Mouse (Mus musculus) adrenal gland (tissue): ENCODE data around the gene Ncoa3.

Experiments used
- intact Hi-C: fragments of 180-260 bp; cut with DNase I; formaldehyde crosslinking; loops from one replicate; pipeline ENCODE4 v1.15.1; 2025

The Ncoa3 gene

DNA sequence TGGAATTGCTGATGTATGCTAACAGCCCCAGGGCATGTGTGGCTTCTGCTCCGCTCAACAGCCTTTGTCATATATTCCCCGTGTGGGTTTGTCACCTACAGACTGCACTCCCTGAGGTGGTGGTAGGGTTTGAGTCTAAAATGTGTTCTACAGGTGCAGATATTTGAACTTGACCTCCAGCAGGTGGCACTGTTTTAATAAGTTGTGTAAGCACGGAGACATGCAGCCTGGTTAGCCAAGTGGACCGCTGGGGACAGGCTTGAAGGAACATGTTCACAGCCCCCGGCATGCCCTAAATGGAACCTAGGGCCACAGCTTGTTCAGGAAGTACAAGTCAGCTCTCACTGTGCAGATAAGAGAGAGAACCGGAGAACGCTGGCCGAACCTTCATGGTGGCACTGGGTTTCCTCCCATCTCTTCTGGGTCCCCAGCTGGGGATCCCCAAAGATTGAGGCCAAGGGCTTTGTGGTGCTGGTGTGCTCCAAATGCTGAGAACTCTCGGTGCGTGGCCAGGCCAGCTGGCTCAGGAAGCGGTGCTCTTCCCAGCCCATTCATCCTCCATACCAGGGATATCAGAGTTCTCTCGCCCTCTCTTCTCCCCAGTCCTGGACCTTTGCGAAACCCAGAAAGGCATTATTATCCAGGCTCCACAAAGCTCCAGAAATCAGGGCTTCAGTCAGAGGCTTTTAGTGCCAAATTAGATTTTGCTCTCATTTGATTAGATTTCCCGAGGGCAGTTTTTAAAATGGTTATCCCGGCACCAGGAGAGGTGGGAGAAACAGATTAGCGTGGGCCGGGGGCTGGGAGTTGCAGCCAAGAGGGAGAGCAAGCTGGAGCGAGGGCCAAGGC, 105.2 kb downstream of the Ncoa3 start:
- intact Hi-C loops = no loop called here

DNA sequence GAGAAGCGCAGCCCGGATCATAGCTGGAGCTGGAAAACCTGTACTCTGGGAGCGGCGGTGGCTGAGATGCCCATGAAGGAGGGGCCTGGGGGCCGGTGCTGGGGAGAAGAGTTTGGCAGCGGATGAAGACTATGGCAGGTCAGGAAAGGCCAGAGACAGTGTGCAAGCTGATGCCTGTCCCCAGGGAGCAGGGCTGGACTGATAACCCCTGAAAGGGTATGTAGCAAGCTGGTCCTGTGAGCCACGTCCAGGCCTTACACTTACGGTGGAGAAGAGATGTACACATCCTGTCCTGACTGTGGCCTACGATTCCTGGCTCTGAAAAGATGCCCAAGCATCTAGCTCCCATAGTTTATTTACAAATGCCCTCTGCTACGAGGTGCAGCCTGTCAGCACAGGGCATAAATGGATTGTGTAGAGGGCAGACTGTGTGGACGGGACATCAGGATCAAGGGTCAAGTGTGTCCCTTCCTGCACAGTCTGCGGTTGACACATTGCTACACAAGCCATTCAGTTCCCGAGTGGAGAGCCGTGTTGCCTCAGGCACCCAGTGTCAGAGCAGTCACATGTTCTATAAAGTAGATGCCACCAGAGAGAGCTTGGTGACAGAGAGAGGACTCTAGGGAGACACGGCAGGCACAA, 106.0 kb downstream of the Ncoa3 start:
- intact Hi-C loops = no loop called here

DNA sequence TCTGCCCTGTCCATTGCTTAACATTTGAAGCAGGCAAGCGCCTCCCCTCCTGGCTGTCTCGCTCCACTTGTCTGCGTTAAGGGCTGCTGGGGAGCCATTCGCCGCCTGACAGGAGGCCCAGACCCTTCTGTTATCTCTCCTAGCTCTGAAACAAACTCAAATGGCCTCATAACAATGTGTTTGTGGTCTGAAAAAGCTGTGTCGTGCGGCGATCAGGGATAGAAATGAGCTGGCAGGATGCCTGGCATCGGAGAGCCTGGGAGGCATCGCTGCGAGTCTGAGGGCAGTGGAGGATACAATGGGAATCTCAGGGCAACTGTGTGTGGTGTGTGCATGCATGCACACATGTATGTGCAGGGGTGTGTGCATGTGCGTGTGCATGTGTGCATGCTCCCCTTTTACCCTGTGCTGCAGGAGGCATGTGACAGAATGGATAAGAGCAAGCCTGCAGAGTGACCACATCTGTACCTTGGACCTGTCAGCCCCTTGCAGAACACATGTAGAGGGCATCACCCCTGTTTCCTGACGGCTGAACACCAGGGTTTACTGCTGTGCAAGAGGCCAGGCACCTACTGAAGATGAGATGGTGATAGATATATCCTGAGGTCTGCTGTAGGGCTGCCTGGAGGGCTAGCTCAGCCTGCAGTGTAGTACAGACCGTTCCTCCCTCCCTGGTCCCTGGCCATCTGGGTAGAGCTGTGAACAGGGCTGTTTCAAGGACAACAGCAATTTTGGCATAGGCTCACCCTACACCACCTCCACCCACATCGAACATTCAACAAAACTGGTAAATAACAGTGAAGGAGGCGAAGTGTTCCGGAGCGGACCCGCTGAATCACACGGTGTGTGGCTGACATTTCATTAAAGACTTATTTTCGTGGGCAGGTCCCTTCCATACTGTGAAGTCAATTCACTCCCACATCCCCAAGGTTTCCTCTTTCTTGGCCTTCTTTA, 108.2 kb downstream of the Ncoa3 start:
- intact Hi-C loops = no loop called here

DNA sequence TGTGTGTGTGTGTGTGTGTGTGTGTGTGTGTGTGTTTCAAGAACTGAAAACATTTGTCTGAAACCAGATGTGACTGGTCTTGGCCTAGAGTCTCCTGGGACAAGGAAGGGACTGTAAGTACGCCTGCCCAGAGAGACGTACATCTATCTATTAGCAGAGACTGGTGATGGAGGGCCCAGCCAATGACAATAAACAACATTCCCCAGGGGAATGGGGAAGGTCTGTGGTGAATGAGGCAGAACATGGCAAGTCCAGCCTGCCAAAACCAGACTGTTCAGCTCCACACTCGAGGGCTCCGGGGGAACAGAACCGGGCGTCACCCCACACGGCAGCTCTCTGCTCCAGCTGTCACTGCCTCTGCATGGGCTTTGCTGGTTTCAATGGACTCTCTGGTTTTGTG, 110.5 kb downstream of the Ncoa3 start:
- intact Hi-C loops = no loop called here

DNA sequence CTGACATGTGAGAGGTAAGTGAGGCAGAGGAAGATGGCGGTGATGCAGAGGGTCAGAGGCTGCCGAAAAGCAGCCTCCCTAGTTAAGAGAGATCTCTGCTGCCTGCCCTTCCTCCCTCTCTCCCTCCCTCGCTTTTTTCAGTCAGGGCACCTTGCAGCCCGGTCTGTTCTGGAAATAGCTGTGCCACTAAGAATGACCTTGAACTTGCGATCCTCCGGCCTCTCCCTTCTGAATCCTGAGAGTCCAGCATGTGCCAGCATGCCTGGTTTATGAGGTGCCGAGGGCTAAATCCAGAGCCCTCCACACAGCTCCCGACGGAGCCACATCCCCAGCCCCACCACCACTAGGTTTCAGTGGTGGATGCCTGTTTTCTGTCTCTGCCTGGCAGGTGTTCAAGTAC, 113.5 kb downstream of the Ncoa3 start:
- intact Hi-C loops = loop anchor here (5.0 kb wide), 2 partner anchors 46 to 336 kb away; no protein-coding TSS in a partner anchor

DNA sequence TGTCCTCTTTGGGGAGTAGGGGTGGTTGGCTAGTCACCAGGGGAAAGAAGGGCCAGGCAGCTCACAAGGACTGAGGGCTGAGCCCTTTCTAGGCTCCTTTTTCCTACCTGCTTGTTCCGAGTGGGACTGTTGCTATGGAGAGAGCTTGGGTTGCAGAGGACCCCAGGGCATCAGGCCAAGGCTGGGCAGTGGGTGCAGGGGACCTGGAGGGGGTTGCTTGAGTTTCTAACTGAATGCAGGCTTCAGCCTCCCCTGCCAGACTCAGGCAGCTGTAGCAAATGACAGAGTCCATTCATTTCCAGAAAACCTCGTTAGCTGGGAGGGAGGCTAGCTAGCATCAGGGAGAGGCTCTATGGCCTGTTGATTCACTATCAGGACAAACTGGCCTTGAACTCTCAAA, 114.2 kb downstream of the Ncoa3 start:
- intact Hi-C loops = loop anchor here (5.0 kb wide), 2 partner anchors 46 to 336 kb away; no protein-coding TSS in a partner anchor

DNA sequence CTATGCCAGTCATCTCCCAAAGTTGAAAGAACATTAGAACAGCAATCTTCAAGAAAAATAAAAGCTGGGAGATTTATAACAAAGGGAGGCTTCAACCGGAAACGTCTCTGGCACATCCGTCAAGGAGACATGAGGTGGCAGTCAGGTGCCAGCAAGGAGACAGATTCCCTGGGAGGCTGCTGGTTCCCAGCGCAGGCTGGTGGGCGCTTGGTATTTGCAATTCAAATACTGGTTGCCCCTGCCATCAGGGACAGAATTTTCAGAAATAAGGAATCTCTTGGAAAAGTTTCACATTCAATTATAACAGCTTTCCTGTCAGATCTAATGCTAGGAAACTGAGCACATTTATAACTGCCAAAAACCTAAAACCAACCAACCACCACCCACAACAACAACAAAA, 115.5 kb downstream of the Ncoa3 start:
- intact Hi-C loops = loop anchor here (5.0 kb wide), 2 partner anchors 44 to 334 kb away; no protein-coding TSS in a partner anchor

DNA sequence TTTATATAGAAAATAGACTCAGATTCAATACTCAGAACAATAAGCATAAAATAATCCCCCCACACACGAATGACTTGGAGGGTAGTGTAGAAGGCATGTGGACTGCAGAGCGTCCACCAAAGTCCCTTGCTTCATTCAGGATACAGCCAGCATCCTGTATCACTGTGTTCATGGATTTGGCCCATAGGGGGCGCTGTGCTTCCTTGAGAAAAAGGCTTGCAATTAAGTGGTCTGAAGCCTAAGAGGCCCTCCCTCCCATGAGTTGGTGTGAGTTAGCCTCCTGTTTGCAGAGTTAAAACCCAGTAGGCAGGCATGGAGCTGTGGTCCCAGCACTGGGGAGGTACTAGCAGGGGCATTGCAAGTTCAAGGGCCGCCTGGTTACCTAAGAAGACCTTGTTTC, 115.9 kb downstream of the Ncoa3 start:
- intact Hi-C loops = loop anchor here (5.0 kb wide), 2 partner anchors 44 to 334 kb away; no protein-coding TSS in a partner anchor

DNA sequence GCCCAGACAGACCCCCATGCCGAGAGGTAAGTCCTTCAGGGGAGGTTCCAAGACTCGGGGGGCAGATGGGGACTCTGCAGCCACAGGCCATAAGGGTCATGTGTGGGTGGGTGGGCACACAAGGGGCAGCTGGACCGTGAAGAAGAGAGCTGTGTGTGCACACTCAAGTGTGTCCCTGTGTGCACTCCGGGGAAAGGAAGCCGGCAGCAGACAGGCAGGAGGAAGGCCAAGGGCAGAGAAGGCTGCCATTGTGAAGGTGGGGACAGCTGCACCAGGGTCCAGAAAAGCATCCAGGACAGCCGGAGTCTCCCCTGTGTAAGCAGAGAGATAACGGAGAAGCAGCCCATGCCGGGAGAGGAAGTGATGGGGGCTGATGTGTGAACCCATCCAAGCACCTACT, 118.3 kb downstream of the Ncoa3 start:
- intact Hi-C loops = no loop called here

DNA sequence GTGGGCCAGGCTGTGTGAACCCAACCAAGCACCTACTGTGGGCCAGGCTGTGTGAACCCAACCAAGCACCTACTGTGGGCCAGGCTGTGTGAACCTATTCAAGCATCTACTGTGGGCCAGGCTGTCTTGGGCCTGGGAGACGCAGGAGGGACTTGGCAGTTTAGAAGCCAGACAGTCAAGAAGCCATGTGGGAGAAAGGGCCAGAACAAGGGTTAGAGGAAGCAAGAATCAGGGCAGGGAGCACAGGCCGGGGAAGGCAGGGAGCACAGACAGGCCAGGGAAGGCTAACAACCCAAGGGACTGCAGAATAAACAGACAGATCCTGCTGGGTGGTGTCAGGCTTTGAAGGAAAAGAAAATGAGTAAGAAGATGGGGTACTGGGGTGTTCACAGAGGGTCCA, 118.8 kb downstream of the Ncoa3 start:
- intact Hi-C loops = no loop called here

DNA sequence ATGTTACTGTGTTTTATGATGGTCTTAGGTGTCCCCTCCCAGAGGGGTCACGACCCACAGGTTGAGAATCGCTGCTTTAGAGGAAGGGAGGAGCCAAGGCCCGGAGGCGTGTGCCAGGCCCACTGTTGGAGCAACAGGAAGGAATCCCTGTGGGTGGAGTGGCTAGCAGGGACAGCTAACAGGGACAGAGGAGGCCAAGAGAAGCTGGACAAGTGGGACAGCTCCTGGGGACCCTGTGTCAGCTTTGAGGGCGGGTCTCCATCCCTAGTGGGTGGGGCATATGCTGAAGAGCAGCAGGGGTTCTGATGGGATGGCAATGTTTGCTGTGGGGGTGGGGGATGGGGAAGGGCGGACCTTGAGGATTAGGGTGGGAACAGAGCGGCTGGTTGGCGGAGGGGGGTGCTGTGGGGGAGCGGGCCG, 119.4 kb downstream of the Ncoa3 start:
- intact Hi-C loops = no loop called here

DNA sequence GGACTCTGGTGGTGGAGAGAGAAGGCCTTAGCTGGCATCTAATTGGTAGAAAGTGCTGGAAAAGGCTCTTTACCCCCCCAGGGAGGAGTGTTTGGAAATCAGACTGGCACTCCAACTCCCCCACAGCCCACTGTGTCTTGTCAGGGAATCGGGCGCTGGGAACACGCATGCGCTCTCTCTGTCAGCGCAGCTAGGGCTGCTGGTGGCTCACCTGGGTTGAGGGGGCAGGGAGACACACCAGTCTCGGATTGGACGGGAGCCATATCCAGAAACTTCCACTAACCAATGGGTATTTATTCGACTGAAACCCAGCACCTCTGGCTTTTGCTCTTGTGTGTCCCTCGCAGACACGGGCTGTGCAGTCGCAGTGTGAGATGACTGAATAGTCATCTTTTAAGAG, 120.5 kb downstream of the Ncoa3 start:
- intact Hi-C loops = no loop called here

DNA sequence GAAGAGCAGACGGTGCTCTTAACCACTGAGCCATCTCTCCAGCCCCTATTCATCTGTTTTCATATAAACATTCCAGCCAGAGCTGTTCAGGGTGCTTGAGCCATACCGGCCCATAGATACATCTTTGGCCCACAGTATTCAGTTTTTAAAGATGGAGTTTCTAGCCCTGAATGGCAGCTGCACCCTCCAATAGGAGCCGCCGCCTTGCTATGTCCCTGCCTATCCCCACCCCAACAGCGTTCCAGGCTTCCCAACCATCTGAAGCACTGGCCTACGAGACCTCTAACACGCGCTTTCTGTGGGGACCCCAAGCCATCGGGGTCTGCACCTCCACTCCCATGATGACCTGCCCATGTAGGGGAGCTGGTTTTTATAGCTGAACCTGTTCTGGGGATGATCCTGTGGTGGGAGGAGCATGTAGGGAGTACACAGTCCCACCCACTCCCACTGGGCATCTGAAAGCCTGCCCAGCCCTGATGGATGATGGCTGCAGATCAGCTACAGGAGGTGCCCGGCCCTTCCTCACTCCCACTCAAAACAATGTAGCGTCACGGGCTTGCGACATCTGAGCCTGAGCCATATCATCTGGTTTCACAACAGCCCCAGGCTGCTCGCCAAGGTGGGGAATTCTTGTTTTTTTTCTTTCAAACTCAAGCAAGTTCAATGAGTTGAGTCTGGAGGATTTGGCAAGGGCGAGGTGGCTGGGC, 123.3 kb downstream of the Ncoa3 start:
- intact Hi-C loops = no loop called here

DNA sequence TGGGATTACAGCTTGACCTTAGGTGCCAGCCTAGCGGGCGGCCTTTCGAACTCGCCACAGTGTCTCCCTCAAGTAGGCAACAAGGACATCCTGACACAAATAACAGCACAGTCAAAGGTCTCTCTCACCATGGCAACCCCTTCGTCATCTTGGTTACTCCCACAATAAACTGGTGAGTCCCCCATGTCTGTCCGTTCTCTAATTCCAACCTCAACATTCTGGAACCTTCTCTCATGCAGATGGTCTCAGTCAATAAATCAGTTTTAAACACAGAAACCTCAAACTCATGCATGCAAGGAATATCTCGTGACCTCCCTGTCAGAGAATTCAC, 123.8 kb downstream of the Ncoa3 start:
- intact Hi-C loops = no loop called here

DNA sequence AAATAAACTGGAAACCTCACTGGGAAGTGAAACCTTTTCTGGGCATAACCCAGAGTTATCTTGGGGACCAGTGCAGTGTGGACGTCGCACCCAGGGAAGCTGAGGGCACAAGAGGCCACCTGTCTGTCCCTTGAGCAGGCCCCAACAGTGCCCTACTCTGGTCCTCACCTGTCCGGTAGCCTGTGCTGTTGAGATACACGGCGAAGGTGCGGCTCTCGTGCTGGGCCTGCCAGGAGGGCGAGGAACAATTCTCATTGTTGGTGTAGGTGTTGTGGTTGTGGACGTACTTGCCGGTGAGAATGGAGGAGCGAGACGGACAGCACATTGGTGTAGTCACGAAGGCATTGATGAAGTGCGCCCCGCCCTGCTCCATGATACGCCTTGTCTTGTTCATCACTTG, 124.3 kb downstream of the Ncoa3 start:
- intact Hi-C loops = no loop called here

DNA sequence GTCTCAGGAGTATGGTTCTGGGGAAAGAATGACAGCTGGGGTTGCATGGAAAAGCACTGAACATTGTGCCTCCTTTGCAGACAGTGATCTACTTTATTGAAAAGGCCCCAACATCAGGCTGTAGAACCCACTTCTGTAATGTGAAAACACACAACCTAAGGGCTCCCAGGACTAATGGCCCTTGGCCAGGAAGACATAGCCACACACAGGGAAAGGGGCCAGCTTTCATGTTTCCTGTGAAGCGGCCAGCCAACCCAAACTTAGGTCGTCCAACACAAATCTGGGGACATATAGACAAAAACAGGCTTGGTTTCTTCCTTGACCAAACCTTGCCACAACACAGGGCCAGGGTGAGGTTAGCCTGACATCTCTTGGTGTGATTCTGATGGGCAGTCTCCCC, 127.6 kb downstream of the Ncoa3 start:
- intact Hi-C loops = no loop called here

DNA sequence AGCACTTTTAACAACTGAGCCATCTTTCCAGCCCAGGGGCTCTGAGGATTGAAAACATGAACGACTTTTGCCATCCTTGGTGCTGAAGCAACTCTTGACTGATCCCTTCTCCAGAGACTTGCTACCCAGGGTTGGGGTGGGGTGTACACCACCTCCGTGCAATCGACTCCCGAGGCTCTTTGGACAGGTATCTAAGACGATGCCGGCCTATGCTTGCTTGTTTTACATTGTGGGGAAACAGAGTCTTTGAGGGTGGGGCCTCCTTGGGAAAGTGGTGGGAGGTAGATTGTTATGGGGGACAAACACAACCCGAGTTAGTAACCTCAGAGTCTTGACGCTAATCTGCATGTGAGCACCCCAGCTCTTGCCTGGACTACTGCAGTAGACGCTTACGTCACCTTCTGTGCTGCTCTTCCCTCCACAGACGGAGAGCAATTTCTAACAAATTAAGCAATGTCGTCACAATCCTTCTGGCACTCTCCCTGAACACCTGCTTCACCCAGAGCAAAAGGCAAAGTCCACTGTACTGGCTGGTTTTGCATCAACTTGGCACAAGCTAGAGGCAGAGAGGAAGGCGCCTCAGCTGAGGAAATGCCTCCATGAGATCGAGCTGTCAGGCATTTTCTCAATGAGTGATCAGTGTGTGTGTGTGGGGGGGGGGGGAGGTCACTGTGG, 129.4 kb downstream of the Ncoa3 start:
- intact Hi-C loops = no loop called here

DNA sequence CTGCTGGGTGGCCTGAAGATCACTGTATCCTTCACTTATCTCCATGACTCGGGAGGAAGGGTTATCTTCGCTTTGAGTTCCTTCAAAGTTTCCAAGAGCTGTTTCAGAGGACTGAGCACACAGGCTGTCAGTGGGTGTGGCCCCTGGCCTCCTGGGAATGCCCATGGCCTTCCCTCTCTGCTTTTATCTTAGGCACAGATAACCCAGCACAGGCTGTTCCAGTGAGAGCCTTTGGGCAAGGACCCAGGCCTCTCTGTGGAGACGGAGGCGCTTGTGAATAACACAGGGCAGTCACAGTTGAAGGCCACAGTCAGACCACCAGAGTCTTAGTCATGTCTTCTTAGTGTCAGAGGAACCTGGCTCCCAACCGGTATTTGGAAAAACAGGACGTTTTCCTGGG, 130.3 kb downstream of the Ncoa3 start:
- intact Hi-C loops = no loop called here
